Mouse (Mus musculus): ENCODE data around the gene Dag1.

GRCm38 (mm10) chr9:108271941-108272340 lies 8.2 kb upstream of the Dag1 start:
- TF ChIP-seq EP300 (IDR thresholded peaks at IDR 0.05; ENCODE audit: insufficient read depth, low read depth, low read length) (no peak), CTCF (IDR thresholded peaks at IDR 0.05) (no peak), POLR2A (IDR thresholded peaks at IDR 0.05; ENCODE audit: insufficient read depth, low read depth, low read length) (no peak)
